Mouse (Mus musculus): Measurements from ENCODE around the gene Ermard.

DNA sequence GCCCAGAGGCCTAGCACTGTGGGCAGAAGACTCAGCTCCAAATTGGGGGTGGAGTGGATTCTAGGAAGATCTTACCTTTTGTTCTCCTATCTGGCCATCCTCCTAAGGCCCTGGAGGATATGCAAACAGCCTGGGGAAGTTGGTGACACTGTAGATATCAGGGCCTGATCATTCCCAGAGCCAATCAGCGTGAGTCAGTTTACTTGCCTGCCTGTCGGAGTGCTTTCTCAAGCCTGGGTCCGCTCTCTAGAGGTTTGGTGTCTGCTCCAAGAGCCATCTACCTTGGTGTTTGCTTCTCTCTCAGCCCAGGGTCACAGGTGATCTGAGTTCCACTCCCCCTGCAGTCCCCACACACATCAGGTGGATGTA, 89.3 kb downstream of the Ermard start:
- TF ChIP-seq POLR2A (IDR thresholded peaks at IDR 0.05; ENCODE audit: insufficient read depth, low read length) (no peak), CTCF (IDR thresholded peaks at IDR 0.05; ENCODE audit: low read depth, low read length) (no peak)

Data from ES-Bruce4 (cell line).